Mouse (Mus musculus) brain, embryonic 14.5 days (tissue): Measurements from ENCODE around the gene Gm12248. TPM values are rescaled to one million over a fixed set of nuclear protein-coding genes. Genes with fewer than 3 reads are reported as not detected.

Source experiments
- DNase-seq: peaks from one replicate; pipeline ENCODE4 v3.0.0-alpha.2; 2011; ENCODE audit warnings: low read depth
- CTCF ChIP-seq: fragments of 200-500 bp; IDR thresholded peaks from 2 replicates; pipeline ENCODE4 v1.5.1; 2012; ENCODE audit warnings: inconsistent platforms, mild to moderate bottlenecking, moderate library complexity, borderline replicate concordance; ENCODE audit not compliant: insufficient read depth, insufficient read length; ENCODE audit errors: extremely low read depth
- POLR2A ChIP-seq: fragments of 200-500 bp; IDR thresholded peaks from 2 replicates; pipeline ENCODE4 v1.6.1; 2012; ENCODE audit warnings: mild to moderate bottlenecking, inconsistent platforms, borderline replicate concordance; ENCODE audit not compliant: poor library complexity, insufficient read depth, insufficient read length, severe bottlenecking; ENCODE audit errors: extremely low read depth
- polyA plus RNA-seq: library from polyadenylated mRNA; depleted of rRNA; stranded (reverse); fragments of >200 nt; gene quantifications from 2 replicates; pipeline ENCODE4 v1.2.3, GENCODE M21; 2012

Gm12248 gene
- polyA plus RNA-seq, 1 experiment: not detected

DNA sequence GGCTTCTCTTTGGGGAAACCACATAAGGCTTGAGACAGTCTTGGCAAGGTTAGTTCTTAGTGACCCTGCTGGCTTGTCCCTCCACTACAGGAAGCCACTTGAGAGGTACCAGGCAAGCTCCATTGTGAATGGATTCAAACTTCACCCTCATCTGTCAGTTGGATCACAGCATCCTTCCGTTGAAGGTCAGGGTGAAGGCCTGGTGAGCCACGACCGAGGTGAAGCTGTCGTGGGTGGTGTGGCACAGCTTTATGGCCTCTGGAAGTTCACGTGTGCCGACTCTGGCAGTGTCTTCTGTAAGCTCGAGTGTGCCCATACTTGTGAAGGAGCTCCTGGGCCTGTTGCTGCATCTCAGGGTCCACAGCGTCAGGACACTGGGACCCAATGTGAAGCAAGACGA, 28.4 kb upstream of the Gm12248 start:
- DNase-seq: no peak

DNA sequence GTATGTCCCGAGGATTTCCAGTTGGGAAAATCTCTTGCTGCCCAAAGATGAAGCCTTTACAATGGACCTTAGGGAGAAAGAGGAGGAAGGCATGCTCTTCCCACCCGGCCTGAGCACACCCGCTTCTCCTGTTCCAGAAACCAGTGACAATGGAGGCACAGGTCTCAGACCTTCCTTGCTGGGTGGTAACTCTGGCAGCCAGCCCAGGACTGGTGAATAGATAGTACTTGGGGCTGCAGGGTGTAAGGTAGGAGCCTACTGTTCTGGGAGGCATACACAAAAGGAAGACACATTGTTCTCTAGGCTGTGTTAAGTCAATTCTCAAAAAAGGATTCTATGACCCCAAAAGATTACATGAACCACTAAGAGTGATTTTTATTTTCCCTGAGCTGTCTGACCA, 27.7 kb upstream of the Gm12248 start:
- no peak for DNase-seq

More for the DNA sequence above, 28.4 kb upstream of the Gm12248 start:
- TF ChIP-seq POLR2A (no peak), CTCF (no peak)

DNA sequence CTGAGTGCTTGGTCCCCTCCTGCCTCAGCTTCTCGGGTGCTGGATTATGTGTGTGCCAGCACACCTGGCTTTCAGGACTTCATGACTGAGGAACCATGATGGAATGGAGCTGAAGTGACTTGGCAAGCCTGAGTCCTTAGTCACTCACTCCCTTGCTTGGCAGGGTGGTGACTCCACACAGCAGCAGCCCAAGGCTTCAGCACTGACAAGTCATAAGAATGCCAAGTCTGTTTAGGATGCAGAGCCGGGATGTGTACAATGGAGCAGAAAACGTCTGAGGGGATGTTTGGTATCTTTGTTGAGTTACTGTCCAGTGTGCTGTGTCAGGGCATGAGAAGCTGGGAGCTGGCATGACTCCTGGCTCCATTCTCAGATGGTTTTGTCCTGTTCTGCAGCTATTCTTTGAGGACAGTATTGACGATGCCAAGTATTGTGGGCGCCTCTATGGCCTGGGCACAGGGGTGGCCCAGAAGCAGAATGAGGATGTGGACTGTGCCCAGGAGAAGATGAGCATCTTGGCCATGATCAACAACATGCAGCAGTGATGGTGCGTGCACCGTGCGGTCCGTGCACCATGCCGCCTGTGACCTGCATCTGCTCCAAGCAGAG, 24.2 kb upstream of the Gm12248 start:
- TF ChIP-seq POLR2A (no peak), CTCF (no peak)
- DNase-seq: no peak

More for the DNA sequence above, 27.7 kb upstream of the Gm12248 start:
- TF ChIP-seq POLR2A (no peak), CTCF (no peak)

DNA sequence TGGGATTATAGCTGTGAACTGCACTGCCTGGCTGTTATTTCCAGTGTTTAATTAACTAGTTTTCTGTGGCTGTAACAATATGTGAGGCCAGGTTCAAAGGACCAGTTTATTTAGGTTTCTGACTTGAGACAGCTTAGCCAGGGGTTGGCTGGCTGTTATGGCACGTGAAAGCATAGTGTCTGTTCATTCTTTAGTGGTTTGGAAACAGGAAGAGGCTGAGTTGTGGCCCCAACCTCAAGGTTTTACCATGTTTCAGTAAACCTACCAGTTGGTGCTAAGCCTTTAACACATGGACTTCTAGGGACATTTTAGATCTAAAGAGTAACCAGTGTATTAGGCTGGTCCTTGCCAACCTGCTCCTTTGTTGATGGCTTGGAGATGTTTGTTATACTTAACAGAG, 23.6 kb upstream of the Gm12248 start:
- TF ChIP-seq CTCF: no peak
- TF ChIP-seq POLR2A: no peak
- no peak for DNase-seq

DNA sequence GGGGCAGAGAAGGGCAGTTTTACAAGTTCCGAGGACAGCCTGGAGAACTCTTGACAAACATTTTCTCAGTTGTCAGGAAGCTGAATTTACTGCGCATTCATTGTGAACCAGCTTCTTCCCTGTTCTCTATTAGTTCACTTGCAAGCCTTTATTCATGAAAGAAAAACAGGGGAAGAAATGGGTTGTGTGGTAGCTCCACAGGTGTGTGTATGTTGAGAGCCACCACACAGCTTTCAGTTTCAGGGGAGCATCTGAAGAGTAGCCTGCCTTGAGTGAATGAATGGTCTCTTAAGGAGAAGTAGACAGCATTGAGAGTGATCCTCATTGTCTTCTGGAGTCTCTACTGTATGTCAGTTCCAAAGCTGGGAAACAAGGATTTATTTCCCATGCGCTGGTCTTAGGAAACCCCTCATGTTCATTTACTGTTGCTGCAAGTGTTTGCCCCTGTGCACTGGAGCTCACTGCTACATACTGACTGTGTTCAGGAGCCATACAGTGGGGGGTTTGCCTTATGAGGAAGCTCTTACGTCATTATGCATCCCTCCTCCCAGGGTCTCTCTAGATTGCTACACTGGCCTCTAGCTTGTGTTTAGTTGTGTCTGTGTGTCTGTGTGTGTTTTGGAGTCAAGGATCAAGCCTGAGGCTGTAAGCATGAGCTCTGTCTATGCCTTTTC, 14.9 kb upstream of the Gm12248 start:
- no peak for TF ChIP-seq CTCF
- TF ChIP-seq POLR2A: no peak

DNA sequence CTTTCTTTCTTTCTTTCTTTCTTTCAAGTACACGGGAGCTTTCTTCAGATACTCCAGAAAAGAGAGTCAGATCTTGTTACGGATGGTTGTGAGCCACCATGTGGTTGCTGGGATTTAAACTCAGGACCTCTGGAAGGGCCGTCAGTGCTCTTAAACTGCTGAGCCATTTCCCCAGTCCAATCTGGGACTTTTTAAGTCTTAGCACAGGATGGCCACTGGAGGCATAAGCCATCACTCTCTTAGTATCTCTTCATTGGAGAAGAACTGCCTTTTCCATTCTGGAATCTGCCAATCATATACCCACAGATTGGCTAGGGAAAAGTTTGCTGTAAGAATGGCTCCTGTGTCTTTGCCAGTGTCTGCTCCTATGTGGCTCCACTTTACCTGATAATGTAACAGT, 14.1 kb upstream of the Gm12248 start:
- DNase-seq: no peak
- TF ChIP-seq POLR2A: no peak
- TF ChIP-seq CTCF: peak; percentile 13; the same call in 1 of the 2 replicates

More for the DNA sequence above, 14.9 kb upstream of the Gm12248 start:
- DNase-seq: no peak

DNA sequence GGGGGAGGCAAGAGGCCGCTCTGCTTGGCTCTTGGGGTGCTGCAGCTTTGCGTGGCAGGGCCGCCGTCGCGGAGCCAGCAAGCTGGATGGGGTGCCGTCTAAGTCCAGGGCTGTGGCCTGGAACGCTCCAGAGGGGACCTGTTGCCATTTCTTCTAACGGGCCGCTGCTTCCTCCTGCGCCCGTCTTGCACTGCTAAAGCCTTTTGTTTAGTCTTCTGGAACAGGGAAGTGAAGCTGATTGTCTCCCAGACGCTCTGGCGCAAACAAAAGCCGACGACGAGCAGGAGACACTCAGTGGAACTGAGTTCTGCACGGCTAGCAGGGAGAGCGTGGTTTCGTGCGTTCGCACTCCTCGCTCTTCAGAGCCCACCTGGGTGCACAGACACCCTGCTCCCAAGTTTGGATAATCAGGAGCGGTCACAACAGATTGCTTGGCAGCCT, 11.4 kb upstream of the Gm12248 start:
- DNase-seq: peak; percentile 74
- peak; percentile 25; the same call in 1 of the 2 replicates for TF ChIP-seq POLR2A
- no peak for TF ChIP-seq CTCF

DNA sequence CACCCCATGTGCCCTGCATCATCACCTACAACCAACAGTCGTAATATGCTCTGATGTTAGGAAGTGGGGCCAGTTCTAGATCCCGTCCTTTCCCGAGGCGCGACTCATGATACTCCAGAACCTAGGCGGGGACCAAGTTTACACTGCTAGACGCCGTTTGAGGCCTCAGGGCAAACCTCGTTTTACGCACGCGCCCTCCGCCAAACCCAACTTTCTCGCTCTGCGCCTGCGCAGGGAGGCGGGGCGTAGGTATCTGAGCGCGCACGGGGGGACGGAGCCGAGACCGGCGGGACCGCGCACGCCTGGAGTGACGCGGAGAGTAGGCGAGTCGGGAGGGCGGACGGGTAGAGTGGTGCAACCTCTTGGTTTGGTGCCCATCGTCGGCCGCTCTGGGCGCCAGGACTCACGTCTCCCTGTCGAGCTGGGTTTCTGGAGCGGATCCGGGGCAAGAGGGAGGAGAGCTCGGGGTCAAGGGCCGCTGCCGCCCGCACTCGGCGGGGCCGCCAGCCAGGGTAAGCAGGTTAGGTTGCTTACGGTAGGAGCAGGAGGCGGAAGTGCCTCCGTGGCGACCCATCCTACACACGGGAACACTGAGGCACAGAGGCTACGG, 10.9 kb upstream of the Gm12248 start, which contains the start of gene Cnot8:
Gene Cnot8, plus strand, starts transcription at position 457 of the 610 bp plus-strand sequence.
- DNase-seq: peak; percentile 99
- no peak for TF ChIP-seq CTCF
- TF ChIP-seq POLR2A: peak; percentile 62

DNA sequence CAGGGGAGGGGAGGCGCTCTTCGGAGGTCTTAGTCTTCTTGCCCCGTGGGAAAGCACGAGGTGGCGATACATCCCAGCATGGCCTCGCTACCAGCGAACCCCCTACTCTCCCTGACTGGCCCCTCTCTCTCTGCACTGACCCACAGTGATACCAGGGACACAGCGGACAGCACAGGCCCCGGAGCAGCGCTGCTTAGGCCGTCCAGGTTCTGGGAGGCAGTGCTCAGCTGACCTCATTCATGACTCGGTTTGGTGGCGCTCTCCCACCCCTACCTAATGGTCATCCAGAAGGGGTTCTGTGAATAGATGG, 10.4 kb upstream of the Gm12248 start:
- TF ChIP-seq CTCF: no peak
- no peak for TF ChIP-seq POLR2A
- DNase-seq: no peak

DNA sequence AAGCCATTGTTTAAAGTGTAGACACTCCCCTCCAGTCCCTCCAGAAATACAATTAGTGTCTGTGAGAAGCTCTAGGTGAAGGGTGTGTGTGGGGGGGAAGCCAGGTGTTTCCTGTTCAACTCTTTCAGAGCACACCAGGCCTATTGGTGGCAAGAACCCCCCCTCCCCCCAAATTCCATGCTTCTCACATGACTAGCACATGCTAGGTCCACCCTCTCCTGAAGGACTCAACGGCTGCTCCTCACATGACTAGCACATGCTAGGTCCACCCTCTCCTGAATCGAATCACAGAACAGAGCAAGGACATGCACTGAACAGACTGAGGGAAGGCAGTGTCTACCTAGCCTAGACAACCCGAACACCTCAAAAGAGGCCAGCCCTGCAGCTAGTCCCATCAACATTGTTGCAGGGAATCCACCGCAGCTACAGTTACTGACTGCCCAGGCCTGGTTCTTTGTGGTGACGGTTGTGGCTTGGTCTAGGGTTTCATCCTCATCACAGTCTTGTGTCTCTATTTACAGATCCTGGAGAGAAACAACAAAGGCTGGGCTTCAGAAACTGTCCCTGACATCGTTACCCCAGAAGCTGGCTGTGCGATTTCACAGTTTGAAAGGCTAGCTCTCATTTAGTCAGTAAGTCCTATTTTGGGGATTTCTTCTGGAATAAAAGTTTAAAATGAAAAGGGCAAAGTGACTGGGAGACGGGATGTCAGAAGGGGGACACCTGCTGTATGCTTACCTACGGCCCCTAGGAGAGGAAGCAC, 9.8 kb upstream of the Gm12248 start:
- no peak for TF ChIP-seq POLR2A
- TF ChIP-seq CTCF: no peak
- no peak for DNase-seq

DNA sequence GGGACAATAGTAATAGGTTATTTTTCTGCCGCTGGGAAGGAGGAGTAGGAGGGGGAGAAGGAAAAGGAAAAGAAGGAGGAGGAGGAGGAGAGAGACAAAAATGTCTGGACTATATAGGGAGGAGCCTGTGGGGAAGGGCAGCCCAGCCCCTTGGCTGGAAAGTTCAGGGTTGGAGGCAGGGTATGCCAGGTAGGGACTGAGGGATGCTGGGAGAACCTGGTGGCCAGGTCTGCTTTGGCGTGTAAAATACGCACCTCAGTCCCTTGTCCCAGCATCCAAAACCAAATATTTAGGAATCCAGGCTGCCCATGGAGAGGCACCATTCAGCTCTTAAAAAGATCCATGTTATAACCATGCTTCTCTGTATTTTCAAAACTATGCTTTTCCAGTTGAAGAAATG, 9.2 kb upstream of the Gm12248 start:
- TF ChIP-seq POLR2A (no peak), CTCF (no peak)
- DNase-seq: no peak
